Mouse (Mus musculus) midbrain, embryonic 13.5 days (tissue): ENCODE results near the gene Ncmap. TPM values are rescaled to one million over a fixed set of nuclear protein-coding genes. Genes with fewer than 3 reads are reported as not detected.
"Not testable (repeated sequence)": the region's sequence is repeated elsewhere in the genome, so short reads cannot be mapped to it uniquely, and the experiment has no call there.

ENCODE experiments used
- ATAC-seq: fragments of 200-750 bp; cut with Nextera tagmentation; 2 replicates; pipeline ENCODE4 v1.8.0; 2017; ENCODE audit warnings: mild to moderate bottlenecking, moderate TSS enrichment, moderate library complexity
- H3K27ac ChIP-seq: fragments of 300-500 bp; sonication (generic); 2 replicates; pipeline ENCODE4 v1.5.1; 2015; ENCODE audit warnings: inconsistent platforms, mild to moderate bottlenecking, moderate library complexity
- H3K27me3 ChIP-seq: fragments of 300-500 bp; sonication (generic); 2 replicates; pipeline ENCODE4 v1.6.1; 2015; ENCODE audit warnings: mild to moderate bottlenecking, inconsistent platforms
- H3K36me3 ChIP-seq: fragments of 300-500 bp; sonication (generic); 2 replicates; pipeline ENCODE4 v1.6.1; 2015; ENCODE audit warnings: mild to moderate bottlenecking, inconsistent platforms
- H3K4me1 ChIP-seq: fragments of 300-500 bp; sonication (generic); replicated peaks from 2 replicates; pipeline ENCODE4 v1.6.1; 2015; ENCODE audit warnings: inconsistent platforms
- H3K4me2 ChIP-seq: fragments of 300-500 bp; sonication (generic); replicated peaks from 2 replicates; pipeline ENCODE4 v1.6.1; 2015; ENCODE audit warnings: moderate library complexity, mild to moderate bottlenecking, inconsistent platforms
- H3K4me3 ChIP-seq: fragments of 300-500 bp; sonication (generic); replicated peaks from 2 replicates; pipeline ENCODE4 v1.5.1; 2015; ENCODE audit warnings: mild to moderate bottlenecking, inconsistent platforms
- H3K9ac ChIP-seq: fragments of 300-500 bp; sonication (generic); replicated peaks from 2 replicates; pipeline ENCODE4 v1.6.1; 2015; ENCODE audit warnings: mild to moderate bottlenecking, inconsistent platforms
- H3K9me3 ChIP-seq: fragments of 300-500 bp; sonication (generic); 2 replicates; pipeline ENCODE4 v1.6.1; 2016; ENCODE audit warnings: mild to moderate bottlenecking, inconsistent platforms
- WGBS: fragments of 180-500 bp; shearing (Covaris S2); methylation state at CpG from one replicate; pipeline ENCODE4 v1.1.7; 2015; 5-methylcytosine and 5-hydroxymethylcytosine counted together
- polyA plus RNA-seq: library from polyadenylated mRNA; unstranded; fragments of >200 nt; fragmentation: Nextera tagmentation; extraction: Ambion mirVana; gene quantifications from 2 replicates; pipeline ENCODE4 v1.2.1, GENCODE M21; 2015

Gene Ncmap
- polyA plus RNA-seq, 1 experiment from 2014 or later = 0.93 TPM

- H3K4me1 ChIP-seq = 0 out of 2 replicates have a peak, but pooled peaks cover 3% of the 10 kb centered on the region
- H3K4me2 ChIP-seq = no peak overlapping the region
- WGBS = 27% methylated on average over 6 of the region's 6 CpGs
- no peaks in the 10 kb centered on the region for H3K36me3 ChIP-seq
- no peak overlapping the region for H3K9ac ChIP-seq
- no peak for ATAC-seq
- H3K4me3 ChIP-seq = no peak overlapping the region
- H3K27me3 ChIP-seq = no peaks in the 10 kb centered on the region
- H3K27ac ChIP-seq = no peak overlapping the region
- H3K9me3 ChIP-seq = no peaks in the 10 kb centered on the region
Measured at GRCm38 (mm10) chr4:135362828-135363227, 35.2 kb downstream of the Ncmap start.

- no peak for ATAC-seq
- Histone ChIP-seq H3K4me2 (no peak overlapping the region), H3K27ac (no peak overlapping the region), H3K27me3 (no peaks in the 10 kb centered on the region), H3K36me3 (no peaks in the 10 kb centered on the region), H3K9ac (no peak overlapping the region), H3K9me3 (no peaks in the 10 kb centered on the region), H3K4me3 (no peak overlapping the region), H3K4me1 (0 out of 2 replicates have a peak, but pooled peaks cover 3% of the 10 kb centered on the region)
- WGBS = 91% methylated on average over 12 of the region's 12 CpGs
Measured at GRCm38 (mm10) chr4:135361722-135362121, 36.3 kb downstream of the Ncmap start.

DNA sequence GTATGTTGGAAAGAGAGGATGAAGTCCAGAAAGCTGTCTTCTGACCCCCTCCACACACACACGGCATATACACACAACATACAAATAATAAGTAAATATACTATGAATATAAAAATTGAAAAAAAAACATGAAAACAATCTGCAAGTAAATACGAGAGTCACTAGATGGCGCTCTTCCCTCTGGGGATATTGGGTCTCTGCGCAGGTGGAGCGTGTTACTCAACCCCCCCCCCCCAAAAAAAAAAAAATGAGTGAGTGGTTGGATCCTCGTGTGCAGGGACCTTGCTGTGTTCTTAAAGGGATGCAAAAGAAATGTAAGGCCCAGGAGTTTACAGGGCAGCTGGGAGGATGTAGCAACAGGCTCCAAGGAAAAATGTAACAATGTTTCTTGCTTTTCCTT is 39.3 kb downstream of the Ncmap start:
- no peaks in the 10 kb centered on the region for H3K27me3 ChIP-seq
- no peak overlapping the region for H3K4me2 ChIP-seq
- ATAC-seq = no peak
- no peaks in the 10 kb centered on the region for H3K36me3 ChIP-seq
- H3K4me3 ChIP-seq = no peak overlapping the region
- H3K4me1 ChIP-seq = peaks cover 12% of the 10 kb centered on the region
- no peak overlapping the region for H3K27ac ChIP-seq
- 2% methylated on average over 6 of the region's 6 CpGs for WGBS
- H3K9ac ChIP-seq = no peak overlapping the region
- no peaks in the 10 kb centered on the region for H3K9me3 ChIP-seq

GRCm38 (mm10) chr4:135357221-135357920 is 40.7 kb downstream of the Ncmap start:
- WGBS = 80% methylated on average over 12 of the region's 12 CpGs
- H3K27me3 ChIP-seq = no peaks in the 10 kb centered on the region

GRCm38 (mm10) chr4:135355886-135356550 is 42.0 kb downstream of the Ncmap start:
- Histone ChIP-seq H3K4me1 (peaks cover 19% of the 10 kb centered on the region), H3K27me3 (no peaks in the 10 kb centered on the region), H3K27ac (no peak overlapping the region), H3K9me3 (no peaks in the 10 kb centered on the region), H3K36me3 (no peaks in the 10 kb centered on the region), H3K4me2 (no peak overlapping the region), H3K4me3 (no peak overlapping the region), H3K9ac (no peak overlapping the region)
- WGBS = 84% methylated on average over 9 of the region's 9 CpGs
- ATAC-seq = no peak

More at GRCm38 (mm10) chr4:135357221-135357920, 40.7 kb downstream of the Ncmap start:
- Histone ChIP-seq H3K9me3 (no peaks in the 10 kb centered on the region), H3K4me3 (no peak overlapping the region), H3K36me3 (no peaks in the 10 kb centered on the region), H3K9ac (no peak overlapping the region), H3K4me1 (peaks cover 9% of the 10 kb centered on the region), H3K4me2 (no peak overlapping the region), H3K27ac (no peak overlapping the region)
- ATAC-seq = no peak

DNA sequence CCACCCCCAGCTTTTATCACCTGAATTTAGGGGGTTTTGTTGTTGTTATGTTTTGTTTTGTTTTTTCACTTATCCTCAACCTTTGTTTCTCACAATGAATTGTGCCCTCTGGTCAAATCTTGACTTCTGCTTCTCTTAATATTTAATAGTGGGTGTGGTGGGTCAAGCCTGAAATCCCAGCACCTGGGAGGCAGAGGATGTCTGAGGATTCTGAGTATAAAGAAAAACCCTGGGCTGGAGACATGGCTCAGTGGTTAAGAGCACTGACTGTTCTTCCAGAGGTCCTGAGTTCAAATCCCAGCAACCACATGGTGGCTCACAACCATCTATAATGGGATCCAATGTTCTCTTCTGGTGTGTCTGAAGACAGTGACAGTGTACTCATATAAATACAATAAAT is 43.3 kb downstream of the Ncmap start:
- not testable (repeated sequence) for H3K36me3 ChIP-seq, H3K27ac ChIP-seq, ATAC-seq, H3K9ac ChIP-seq, H3K4me2 ChIP-seq, H3K9me3 ChIP-seq, H3K4me3 ChIP-seq, H3K27me3 ChIP-seq
- H3K4me1 ChIP-seq = peaks cover 19% of the 10 kb centered on the region

GRCm38 (mm10) chr4:135353794-135354450 is 44.1 kb downstream of the Ncmap start:
- Histone ChIP-seq H3K9me3 (no peaks in the 10 kb centered on the region), H3K4me1 (peaks cover 19% of the 10 kb centered on the region), H3K27ac (peak overlapping the region; percentile 95), H3K27me3 (no peaks in the 10 kb centered on the region), H3K9ac (peak overlapping the region; percentile 64), H3K4me3 (peak overlapping the region; percentile 99), H3K4me2 (peak overlapping the region; percentile 66), H3K36me3 (peaks cover 14% of the 10 kb centered on the region)
- 24% methylated on average over 12 of the region's 12 CpGs for WGBS
- no peak for ATAC-seq

- Histone ChIP-seq H3K4me1 (peaks cover 19% of the 10 kb centered on the region), H3K9me3 (no peaks in the 10 kb centered on the region), H3K27me3 (no peaks in the 10 kb centered on the region), H3K4me2 (peak within 1 kb of the TSS; percentile 89), H3K36me3 (peaks cover 19% of the 10 kb centered on the region), H3K27ac (peak within 1 kb of the TSS; percentile 95), H3K9ac (peak within 1 kb of the TSS; percentile 98), H3K4me3 (peak within 1 kb of the TSS; percentile 99)
- peak; percentile 93 for ATAC-seq
- under 1% methylated on average over 69 of the region's 69 CpGs for WGBS
Measured at GRCm38 (mm10) chr4:135353066-135353793, 44.8 kb downstream of the Ncmap start, which contains the start of gene Srrm1. Gene Srrm1, minus strand, starts transcription at chr4:135353321.

GRCm38 (mm10) chr4:135352326-135353065 is 45.5 kb downstream of the Ncmap start:
- Histone ChIP-seq H3K9ac (peak overlapping the region; percentile 98), H3K4me2 (peak overlapping the region; percentile 89), H3K27me3 (no peaks in the 10 kb centered on the region), H3K4me3 (peak overlapping the region; percentile 99), H3K9me3 (no peaks in the 10 kb centered on the region), H3K4me1 (peaks cover 19% of the 10 kb centered on the region), H3K36me3 (peaks cover 20% of the 10 kb centered on the region), H3K27ac (peak overlapping the region; percentile 92)
- WGBS = under 1% methylated on average over 67 of the region's 67 CpGs
- ATAC-seq = peak; percentile 77

DNA sequence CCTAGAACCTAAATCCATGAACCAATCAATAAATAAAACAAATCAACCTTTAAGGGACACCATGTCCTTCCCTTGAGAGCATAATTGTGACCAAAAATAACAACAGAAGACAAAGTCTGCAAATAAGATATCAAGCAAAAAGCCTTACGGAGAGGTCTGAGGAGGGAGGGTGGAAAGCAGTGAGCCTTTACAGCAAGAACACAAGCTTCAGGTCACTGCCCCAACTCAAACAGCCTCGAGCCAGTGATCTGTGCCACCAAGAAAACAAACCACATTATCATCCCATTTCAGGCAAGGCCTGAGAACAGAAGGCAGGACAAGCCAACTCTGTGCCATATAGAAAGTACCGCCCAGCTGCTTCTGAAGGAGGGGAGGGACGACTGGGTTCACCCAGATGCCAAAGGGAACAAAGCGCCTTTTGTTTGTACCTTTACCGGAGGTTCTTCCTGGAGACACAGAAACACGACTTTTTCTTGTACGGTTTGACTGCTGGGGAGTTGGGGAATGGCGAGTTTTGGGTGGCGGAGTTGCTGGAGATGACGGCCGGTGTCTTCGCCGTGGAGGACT is 60.6 kb downstream of the Ncmap start:
- WGBS = 87% methylated on average over 14 of the region's 14 CpGs
- no peak overlapping the region for H3K9ac ChIP-seq
- H3K4me1 ChIP-seq = no peaks in the 10 kb centered on the region
- no peak overlapping the region for H3K4me3 ChIP-seq
- ATAC-seq = no peak
- no peak overlapping the region for H3K4me2 ChIP-seq
- H3K27me3 ChIP-seq = no peaks in the 10 kb centered on the region
- H3K36me3 ChIP-seq = peaks cover 96% of the 10 kb centered on the region
- H3K27ac ChIP-seq = no peak overlapping the region
- no peaks in the 10 kb centered on the region for H3K9me3 ChIP-seq

- ATAC-seq = no peak
- H3K36me3 ChIP-seq = peaks cover 96% of the 10 kb centered on the region
- H3K9me3 ChIP-seq = no peaks in the 10 kb centered on the region
- no peaks in the 10 kb centered on the region for H3K27me3 ChIP-seq
- no peak overlapping the region for H3K4me3 ChIP-seq
- H3K27ac ChIP-seq = no peak overlapping the region
- H3K9ac ChIP-seq = no peak overlapping the region
- 92% methylated on average over 3 of the region's 3 CpGs for WGBS
- no peak overlapping the region for H3K4me2 ChIP-seq
- H3K4me1 ChIP-seq = no peaks in the 10 kb centered on the region
Measured at GRCm38 (mm10) chr4:135336023-135336357, 62.0 kb downstream of the Ncmap start.
